ENCODE assay signal across 16 mouse cellular contexts in genomic region chr3:32583489-32583888, GRCm38 (mm10).
"Had no signal": no experiment of that assay in that cellular context is flagged by ENCODE, and none has a peak within 500 bp of the region (broad histone marks: within the 10 kb centered on the region; RNA-seq: fewer than 3 reads in every experiment).

No protein-coding gene starts in this region.

- ATAC-seq: midbrain, embryonic 16.5 days had no signal

- H3K27me3 ChIP-seq: midbrain, embryonic 12.5 days; neural tube, embryonic 13.5 days; stomach, embryonic 15.5 days had no signal

- H3K4me1 ChIP-seq: midbrain, embryonic 10.5 days; midbrain, embryonic 12.5 days; neural tube, embryonic 13.5 days; stomach, embryonic 15.5 days had no signal

- H3K27ac ChIP-seq: midbrain, embryonic 10.5 days; midbrain, embryonic 12.5 days; neural tube, embryonic 13.5 days; stomach, embryonic 15.5 days; stomach, postnatal 0 days had no signal

- H3K4me3 ChIP-seq: midbrain, embryonic 10.5 days; midbrain, embryonic 12.5 days; myocyte; neural tube, embryonic 13.5 days; stomach, embryonic 15.5 days had no signal

- H3K4me2 ChIP-seq: lung, embryonic 14.5 days; midbrain, embryonic 12.5 days; neural tube, embryonic 13.5 days; stomach, embryonic 15.5 days had no signal

- DNase-seq: lung, adult 18-20 months; lung, embryonic 14.5 days; lung, postnatal 10 days; lung, postnatal 4 days; midbrain, embryonic 14.5 days; right cerebral cortex, postnatal 14 days; thymus, adult 2 months; thymus, postnatal 25 days; thymus, postnatal 4 days had no signal

- H3K9me3 ChIP-seq: midbrain, embryonic 10.5 days; midbrain, embryonic 12.5 days; neural tube, embryonic 13.5 days; stomach, embryonic 15.5 days had no signal

- H3K9ac ChIP-seq: lung, embryonic 14.5 days; midbrain, embryonic 12.5 days; neural tube, embryonic 13.5 days; stomach, embryonic 15.5 days had no signal
